Mouse (Mus musculus): ENCODE results near the gene Foxk1.

Foxk1 gene

GRCm38 (mm10) chr5:142400981-142401640, at the start of gene Foxk1:
Gene Foxk1 (plus strand): TSS chr5:142401497.
- peak; percentile 98 to 99 for DNase-seq

GRCm38 (mm10) chr5:142352336-142352892, 48.9 kb upstream of the Foxk1 start:
- DNase-seq, result no peak

DNA sequence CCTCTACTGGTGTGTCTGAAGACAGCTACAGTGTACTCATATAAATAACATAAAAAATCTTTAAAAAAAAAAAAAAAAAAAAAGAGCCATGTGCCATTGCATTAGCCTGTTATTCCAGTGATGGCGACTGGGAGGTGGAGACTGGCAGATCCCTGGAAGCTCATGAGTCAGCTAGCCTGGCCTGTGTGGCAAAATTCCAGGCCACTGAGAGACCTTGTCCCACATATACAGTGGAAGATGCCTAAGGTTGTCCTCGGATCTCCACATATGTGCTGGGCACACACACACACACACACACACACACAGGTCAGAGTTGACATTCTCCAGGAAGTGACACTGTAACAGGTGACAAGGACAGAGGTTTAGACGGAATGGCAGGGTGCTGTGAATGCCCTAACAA, 46.2 kb upstream of the Foxk1 start:
- DNase-seq, result no peak

DNA sequence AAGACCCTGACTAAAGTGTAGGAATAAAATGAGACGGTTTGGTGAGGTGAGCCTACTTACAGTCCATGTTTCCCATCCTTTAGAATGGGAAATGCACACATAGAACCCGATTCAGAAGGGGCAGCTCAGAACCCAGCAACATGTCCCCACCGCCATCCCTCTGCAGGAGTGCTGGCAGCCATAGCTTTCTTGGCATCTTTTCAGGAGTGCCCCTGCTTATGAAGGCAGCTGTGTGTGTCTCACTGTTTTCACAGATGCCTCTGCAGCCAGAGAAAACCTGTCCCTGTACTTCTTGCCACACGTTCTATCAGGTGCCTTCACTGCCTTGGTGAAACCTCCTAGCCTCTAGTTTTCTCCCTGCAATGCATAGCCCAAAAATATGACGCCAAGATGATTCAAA, 40.1 kb upstream of the Foxk1 start:
- DNase-seq, result no peak

DNA sequence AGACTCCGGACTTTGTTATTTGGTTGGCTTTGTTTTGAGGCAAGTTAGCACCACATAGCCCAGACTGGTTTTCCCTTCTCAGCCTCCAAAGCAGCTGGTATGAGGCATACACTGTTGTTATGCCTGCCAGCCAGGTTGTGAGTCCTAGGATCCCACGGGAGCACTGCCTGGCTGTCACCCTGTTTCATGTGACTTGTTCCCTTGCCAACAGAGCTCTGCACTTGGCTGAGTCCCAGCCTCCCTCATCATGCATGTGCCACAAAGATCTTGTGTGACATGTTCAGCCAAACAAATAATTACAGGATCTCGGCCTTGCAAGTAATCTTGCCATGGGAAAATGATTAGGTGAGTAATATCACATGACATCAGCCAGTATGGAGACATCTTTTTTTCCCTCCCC, 38.4 kb upstream of the Foxk1 start:
- DNase-seq, result peak; percentile 62 to 70

DNA sequence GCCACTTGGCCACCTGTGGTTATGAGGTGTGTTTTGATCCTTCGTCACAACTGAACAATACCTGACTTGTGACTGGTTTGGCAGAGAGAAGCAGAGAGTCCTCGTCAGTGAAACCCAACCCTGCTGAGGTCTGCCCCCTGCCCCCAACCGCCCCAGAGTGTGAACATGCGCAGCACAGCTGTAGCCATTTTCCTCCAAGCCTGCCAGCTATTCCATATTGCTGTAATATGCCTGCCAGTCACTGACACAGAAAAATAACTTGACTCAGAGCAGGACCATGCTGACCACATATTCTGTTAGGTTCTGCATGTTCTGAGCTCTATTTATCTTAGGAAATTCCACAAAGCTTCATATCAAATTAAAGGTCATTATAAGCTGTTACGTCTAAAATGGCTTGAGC, 37.2 kb upstream of the Foxk1 start:
- DNase-seq, result no peak

DNA sequence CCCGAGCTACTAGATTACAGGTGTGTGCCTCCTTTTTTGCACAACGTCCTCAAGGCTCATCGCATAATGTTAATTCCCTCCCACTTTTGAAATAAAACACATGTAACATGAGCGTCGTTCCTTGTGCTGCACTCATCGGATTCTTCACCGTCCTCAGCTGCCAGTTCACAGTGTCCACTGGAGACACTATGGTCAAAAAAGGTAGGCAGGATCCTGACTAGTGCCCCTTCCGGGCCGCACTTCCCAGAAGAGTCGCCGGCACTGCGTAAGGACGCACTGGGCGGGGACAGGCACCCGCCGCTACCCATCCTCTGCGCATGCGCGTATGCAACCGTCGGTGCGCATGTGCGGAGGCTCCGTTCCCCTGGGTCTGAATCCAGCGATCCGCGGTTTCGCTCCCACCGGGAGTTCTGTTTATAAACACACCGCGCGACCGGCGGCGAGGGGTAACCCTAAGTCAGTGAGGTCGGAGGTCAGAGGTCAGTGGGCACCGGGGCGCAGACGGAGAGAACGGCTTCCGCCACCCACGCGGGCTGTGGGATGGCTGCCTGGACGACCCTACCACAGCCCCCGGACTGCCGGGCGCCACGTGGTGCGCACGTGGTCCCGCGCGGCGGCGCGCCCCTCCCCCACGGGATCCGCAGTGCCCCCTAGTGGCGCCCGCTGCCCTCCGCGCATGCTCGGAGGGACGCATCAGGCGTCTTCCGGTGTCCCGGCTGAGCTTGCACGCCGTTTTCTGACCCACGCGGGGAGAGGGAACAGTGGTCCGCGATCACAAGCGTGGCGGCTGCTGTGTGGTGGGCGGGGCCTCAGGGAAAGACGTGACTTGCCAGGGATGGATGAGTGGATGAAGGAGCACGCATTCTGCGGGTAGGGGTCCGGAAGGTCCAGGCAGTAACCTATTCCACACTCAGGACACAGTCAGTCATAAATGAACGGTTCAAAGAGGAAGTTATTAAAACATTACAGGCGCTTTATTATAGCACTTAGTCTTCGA, 33.9 kb upstream of the Foxk1 start:
- DNase-seq, result peak; percentile 99 to 100

- DNase-seq, result no peak
These were observed 33.2 kb upstream of the Foxk1 start for GRCm38 (mm10) chr5:142368122-142368521.

DNA sequence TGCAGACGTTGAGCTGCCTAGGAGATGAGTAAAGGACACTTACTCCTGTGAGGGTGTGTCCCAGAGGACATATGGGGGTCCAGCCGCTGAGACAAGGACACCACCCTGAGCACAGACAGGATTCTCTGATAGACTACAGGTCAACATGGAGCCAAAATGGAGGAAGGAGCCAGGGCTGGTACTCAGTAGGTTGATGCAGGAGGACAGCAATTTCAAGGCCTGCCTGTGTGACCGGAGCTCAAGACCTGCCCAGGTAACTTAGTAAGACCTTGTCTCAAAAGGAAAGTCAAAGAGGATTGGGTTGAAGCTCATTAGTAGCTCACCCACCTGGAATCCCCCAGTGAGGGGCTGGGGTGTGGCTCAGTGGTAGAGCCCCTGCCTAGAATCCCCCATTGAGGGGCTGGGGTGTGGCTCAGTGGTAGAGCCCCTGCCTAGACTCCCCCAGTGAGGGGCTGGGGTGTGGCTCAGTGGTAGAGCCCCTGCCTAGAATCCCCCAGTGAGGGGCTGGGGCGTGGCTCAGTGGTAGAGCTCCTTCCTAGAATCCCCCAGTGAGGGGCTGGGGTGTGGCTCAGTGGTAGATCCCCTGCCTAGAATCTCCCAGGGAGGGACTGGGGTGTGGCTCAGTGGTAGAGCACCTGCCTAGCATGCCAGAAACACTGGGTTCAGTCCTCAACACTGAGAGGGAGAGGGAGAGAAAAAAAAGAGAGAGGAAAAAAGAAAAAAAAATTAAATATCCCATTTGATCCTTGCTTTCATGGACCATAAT, 30.7 kb upstream of the Foxk1 start:
- no peak for DNase-seq

DNA sequence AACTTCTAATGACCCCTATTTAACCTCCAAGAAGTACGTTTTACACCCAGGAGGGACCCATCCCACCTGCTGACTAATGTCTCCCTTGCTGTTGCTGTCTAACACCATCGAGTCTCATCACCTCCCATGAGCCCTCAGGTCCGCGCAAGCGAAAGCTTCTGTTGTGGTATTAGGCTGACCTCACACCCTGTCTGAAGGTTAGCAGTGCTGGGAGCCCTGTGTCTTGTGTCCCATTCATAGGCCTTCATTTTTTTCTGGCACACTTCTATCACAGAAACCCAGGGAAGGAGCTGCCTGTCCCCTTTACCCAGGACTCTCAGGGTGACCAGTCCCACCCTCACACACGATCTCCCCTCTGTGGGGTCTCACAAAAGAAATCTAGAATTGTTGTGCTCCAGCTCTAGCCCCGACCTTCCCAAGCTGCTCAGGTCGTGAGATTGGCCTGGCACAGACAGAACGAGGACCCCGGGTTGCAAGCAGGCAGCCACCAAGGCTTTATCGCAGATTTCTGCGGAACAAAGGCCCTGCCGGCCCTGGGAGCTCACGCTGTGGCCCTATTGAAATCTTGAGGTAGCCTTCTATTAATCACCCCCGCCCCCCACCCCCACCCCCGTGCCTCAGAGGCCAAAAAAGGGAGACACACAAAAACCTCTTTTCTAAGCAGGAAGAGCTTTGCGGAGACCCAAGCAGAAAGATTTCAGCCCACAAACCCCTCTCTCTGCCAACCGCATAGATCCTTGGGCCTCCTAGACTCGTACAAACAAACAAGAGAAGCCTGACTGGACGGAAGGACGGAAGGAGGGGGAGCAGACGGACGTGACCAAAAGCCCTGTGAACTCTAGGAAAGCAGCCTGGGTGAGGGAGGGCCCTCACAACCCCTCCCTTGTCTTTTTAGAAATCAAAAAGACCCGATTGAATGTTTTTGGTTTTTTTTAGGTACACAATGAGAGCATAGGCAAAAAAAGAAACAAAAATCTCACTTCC, 29.8 kb upstream of the Foxk1 start:
- DNase-seq, result no peak

- DNase-seq, result no peak
These were observed 29.1 kb upstream of the Foxk1 start for GRCm38 (mm10) chr5:142372207-142372606.

DNA sequence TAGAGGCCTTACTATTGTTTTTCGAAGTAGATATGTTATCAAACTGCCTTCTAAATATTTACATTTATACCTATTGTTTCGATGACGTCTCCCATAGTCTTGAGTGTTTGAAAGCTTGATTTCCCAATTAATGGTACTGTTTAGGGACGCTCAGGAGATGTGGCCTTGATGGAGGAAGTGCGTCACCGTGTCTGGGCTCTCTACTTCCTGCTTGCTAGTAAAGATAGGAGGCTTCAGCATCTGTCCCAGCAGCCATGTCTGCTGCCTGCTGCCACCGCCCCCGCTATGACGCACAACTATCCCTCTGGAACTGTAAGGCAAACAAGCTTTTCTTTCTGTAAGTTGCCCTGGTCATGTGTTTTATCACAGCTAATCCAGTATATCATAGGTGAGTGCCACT, 27.0 kb upstream of the Foxk1 start:
- no peak for DNase-seq

GRCm38 (mm10) chr5:142375641-142376040, 25.7 kb upstream of the Foxk1 start:
- no peak for DNase-seq

GRCm38 (mm10) chr5:142376071-142376470, 25.2 kb upstream of the Foxk1 start:
- no peak for DNase-seq

- DNase-seq, result no peak
These were observed 23.2 kb upstream of the Foxk1 start for GRCm38 (mm10) chr5:142378068-142378467.

DNA sequence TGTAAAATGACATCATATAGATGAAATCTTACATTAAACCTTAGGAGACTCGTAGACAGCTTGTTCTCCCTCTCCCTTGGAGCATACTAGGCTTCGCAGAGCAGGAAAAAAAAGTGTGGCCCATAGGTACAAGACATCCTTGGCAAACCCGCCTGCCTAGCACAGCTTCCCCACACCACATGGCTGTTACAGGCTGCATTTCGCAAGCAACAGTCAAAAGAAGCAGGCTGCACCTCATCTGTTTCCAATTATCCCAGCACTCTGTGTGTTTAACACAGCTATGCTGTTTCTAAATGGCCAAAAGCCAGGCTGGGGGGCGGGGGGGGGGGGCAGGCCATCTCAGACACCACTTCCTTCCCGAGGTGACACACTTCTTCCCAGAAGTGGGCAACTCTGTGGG, 20.8 kb upstream of the Foxk1 start:
- no peak for DNase-seq

DNA sequence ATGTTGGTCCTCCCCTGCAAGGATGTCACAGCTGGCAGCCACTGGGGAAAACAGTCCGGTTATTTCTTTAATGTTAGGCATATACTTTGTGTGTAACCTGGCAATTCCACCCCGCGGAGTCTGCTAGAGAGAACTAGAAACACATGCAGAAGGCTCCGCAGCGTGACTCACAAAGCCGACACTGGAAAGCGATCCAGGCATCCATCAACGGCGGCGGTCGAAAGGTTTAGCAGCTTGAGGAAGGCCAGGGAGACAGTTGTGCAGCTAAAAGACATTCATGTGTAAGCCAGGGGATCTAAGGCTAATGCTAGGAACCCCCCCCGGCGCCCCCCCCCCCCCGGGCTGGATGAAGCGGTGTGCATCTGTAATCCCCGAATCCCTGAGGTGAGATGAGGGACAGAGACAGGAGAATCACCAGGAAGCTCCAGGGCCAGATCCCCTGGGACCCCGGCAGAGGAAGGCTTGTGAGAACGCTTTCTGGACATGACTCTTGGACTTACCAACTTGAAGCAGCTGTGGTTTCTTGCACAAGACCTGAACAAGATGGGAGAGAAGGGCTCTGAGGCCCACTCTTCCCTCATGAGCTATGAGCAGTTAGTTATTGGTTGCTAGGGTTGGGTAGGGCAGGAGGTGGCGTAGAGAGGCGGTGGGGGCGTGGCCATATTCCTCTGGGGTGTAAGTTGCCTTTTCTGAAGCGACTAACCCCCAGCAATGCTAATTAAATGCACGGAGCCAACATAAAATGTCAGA, 16.2 kb upstream of the Foxk1 start:
- DNase-seq, result no peak

- DNase-seq, result no peak
These were observed 15.0 kb upstream of the Foxk1 start for GRCm38 (mm10) chr5:142386329-142386728.

DNA sequence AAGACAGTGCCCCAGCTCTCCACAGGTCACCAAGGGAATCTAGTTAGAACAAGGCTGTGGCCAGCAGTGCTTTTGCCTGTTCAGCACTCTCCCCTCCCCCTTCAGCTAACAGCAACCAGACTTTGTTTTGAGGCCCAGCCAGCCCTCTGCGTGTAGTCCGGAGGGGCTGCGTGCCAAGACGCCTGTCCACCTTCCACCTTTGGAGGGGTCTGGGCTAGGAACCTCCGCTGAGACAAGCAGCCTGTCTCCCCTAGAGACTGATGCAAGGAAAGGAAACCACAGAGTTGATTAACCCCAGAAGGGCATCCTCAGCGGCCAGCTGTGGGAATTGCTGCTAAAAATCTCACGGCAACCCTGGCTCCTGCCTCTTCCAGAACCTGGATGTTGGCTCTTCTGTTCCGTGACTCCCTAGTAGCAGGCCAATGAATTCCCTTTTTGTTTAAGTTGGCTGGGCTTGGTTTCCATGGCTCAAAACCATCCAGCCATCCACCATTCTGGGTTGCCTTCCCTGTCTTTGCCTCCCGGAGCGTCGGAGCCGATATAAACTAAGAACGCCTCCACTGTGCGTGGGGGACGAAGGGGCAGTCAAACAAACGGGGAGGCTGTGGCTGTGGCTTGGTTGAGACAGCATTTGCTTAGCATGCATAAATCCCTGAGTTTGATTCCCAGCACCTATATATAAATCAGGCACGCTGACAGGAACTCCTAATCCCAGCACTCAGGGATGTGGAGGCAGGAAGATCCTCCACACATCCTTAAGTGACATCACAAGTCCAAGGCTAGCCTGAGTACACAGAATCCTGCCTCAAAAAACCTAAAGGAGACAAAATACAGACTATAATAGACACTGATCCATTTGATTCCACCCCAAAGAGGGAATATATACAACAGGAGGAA, 14.3 kb upstream of the Foxk1 start:
- peak; percentile 35 to 52 for DNase-seq

- no peak for DNase-seq
These were observed 13.6 kb upstream of the Foxk1 start for GRCm38 (mm10) chr5:142387716-142388115.

Measured in cerebellum, postnatal 25 days (tissue).